Mouse (Mus musculus) embryonic facial prominence, embryonic 12.5 days (tissue): ENCODE measurements around the gene Dph1. TPM values are rescaled to one million over a fixed set of nuclear protein-coding genes. Genes with fewer than 3 reads are reported as not detected.

Experiments used
- ATAC-seq: fragments of 200-750 bp; cut with Nextera tagmentation; 2 replicates; pipeline ENCODE4 v1.8.0; 2017; ENCODE audit not compliant: insufficient number of reproducible peaks, insufficient read depth, low FRiP score, low TSS enrichment
- H3K27ac ChIP-seq: fragments of 300-500 bp; sonication (generic); 2 replicates; pipeline ENCODE4 v1.5.1; 2016; ENCODE audit warnings: mild to moderate bottlenecking
- H3K27me3 ChIP-seq: fragments of 300-500 bp; sonication (generic); 2 replicates; pipeline ENCODE4 v1.6.1; 2016; ENCODE audit warnings: mild to moderate bottlenecking, moderate library complexity
- H3K36me3 ChIP-seq: fragments of 300-500 bp; sonication (generic); 2 replicates; pipeline ENCODE4 v1.6.1; 2016; ENCODE audit warnings: mild to moderate bottlenecking
- H3K4me1 ChIP-seq: fragments of 300-500 bp; sonication (generic); 2 replicates; pipeline ENCODE4 v1.6.1; 2016
- H3K4me2 ChIP-seq: fragments of 300-500 bp; sonication (generic); replicated peaks from 2 replicates; pipeline ENCODE4 v1.6.1; 2016; ENCODE audit warnings: mild to moderate bottlenecking, moderate library complexity
- H3K4me3 ChIP-seq: fragments of 300-500 bp; sonication (generic); 2 replicates; pipeline ENCODE4 v1.5.1; 2016; ENCODE audit warnings: mild to moderate bottlenecking
- H3K9ac ChIP-seq: fragments of 300-500 bp; sonication (generic); 2 replicates; pipeline ENCODE4 v1.6.1; 2016; ENCODE audit warnings: mild to moderate bottlenecking, moderate library complexity
- H3K9me3 ChIP-seq: fragments of 300-500 bp; sonication (generic); 2 replicates; pipeline ENCODE4 v1.6.1; 2016; ENCODE audit warnings: mild to moderate bottlenecking, moderate library complexity
- WGBS: fragments of 180-500 bp; shearing (Covaris S2); methylation state at CpG from one replicate; pipeline ENCODE4 v1.1.7; 2016; 5-methylcytosine and 5-hydroxymethylcytosine counted together
- polyA plus RNA-seq: library from polyadenylated mRNA; unstranded; fragments of >200 nt; fragmentation: Nextera tagmentation; extraction: Ambion mirVana; gene quantifications from 2 replicates; pipeline ENCODE4 v1.2.1, GENCODE M21; 2016

The Dph1 gene
- polyA plus RNA-seq, 1 experiment from 2014 or later, result 23.3 TPM

- 46% methylated on average over 5 of the region's 5 CpGs for WGBS
- no peaks in the 10 kb centered on the region for H3K27me3 ChIP-seq
- H3K36me3 ChIP-seq, result peaks cover 14% of the 10 kb centered on the region
- H3K9me3 ChIP-seq, result no peaks in the 10 kb centered on the region
- H3K4me3 ChIP-seq, result no peak overlapping the region
- ATAC-seq, result no peak
- peak overlapping the region; percentile 81 for H3K27ac ChIP-seq
- H3K4me2 ChIP-seq, result no peak overlapping the region
- H3K9ac ChIP-seq, result no peak overlapping the region
- H3K4me1 ChIP-seq, result peaks cover 59% of the 10 kb centered on the region
Measured at GRCm38 (mm10) chr11:75140431-75140830, 50.6 kb downstream of the Dph1 start.

GRCm38 (mm10) chr11:75139122-75139963 is 51.7 kb downstream of the Dph1 start:
- Histone ChIP-seq H3K27me3 (no peaks in the 10 kb centered on the region), H3K27ac (peak overlapping the region; percentile 81), H3K4me3 (no peak overlapping the region), H3K36me3 (peaks cover 9% of the 10 kb centered on the region), H3K9me3 (no peaks in the 10 kb centered on the region), H3K9ac (no peak overlapping the region), H3K4me2 (peak overlapping the region; percentile 24; the same call in 1 of the 2 replicates), H3K4me1 (peaks cover 67% of the 10 kb centered on the region)
- 17% methylated on average over 11 of the region's 11 CpGs for WGBS
- peak; percentile 81 for ATAC-seq

- Histone ChIP-seq H3K9me3 (no peaks in the 10 kb centered on the region), H3K4me3 (no peak overlapping the region), H3K36me3 (no peaks in the 10 kb centered on the region), H3K27me3 (no peaks in the 10 kb centered on the region), H3K27ac (peak overlapping the region; percentile 36; the same call in 1 of the 2 replicates), H3K4me2 (no peak overlapping the region), H3K4me1 (peaks cover 63% of the 10 kb centered on the region), H3K9ac (no peak overlapping the region)
- 37% methylated on average over 5 of the region's 5 CpGs for WGBS
- no peak for ATAC-seq
Measured at GRCm38 (mm10) chr11:75136666-75137398, 54.2 kb downstream of the Dph1 start.

GRCm38 (mm10) chr11:75135358-75135757 is 55.7 kb downstream of the Dph1 start:
- H3K9me3 ChIP-seq, result no peaks in the 10 kb centered on the region
- H3K4me3 ChIP-seq, result no peak overlapping the region
- 93% methylated on average over 4 of the region's 4 CpGs for WGBS
- H3K9ac ChIP-seq, result no peak overlapping the region
- H3K36me3 ChIP-seq, result no peaks in the 10 kb centered on the region
- H3K4me1 ChIP-seq, result peaks cover 48% of the 10 kb centered on the region
- H3K27me3 ChIP-seq, result no peaks in the 10 kb centered on the region
- peak overlapping the region; percentile 4; the same call in 1 of the 2 replicates for H3K27ac ChIP-seq
- H3K4me2 ChIP-seq, result no peak overlapping the region
- ATAC-seq, result no peak

- no peaks in the 10 kb centered on the region for H3K27me3 ChIP-seq
- H3K36me3 ChIP-seq, result no peaks in the 10 kb centered on the region
- H3K4me3 ChIP-seq, result no peak overlapping the region
- WGBS, result 50% methylated on average over 5 of the region's 5 CpGs
- peak overlapping the region; percentile 4 for H3K27ac ChIP-seq
- ATAC-seq, result no peak
- no peak overlapping the region for H3K4me2 ChIP-seq
- peaks cover 40% of the 10 kb centered on the region for H3K4me1 ChIP-seq
- no peak overlapping the region for H3K9ac ChIP-seq
- H3K9me3 ChIP-seq, result no peaks in the 10 kb centered on the region
Measured at GRCm38 (mm10) chr11:75134485-75135068, 56.5 kb downstream of the Dph1 start.

GRCm38 (mm10) chr11:75133951-75134350 is 57.1 kb downstream of the Dph1 start:
- Histone ChIP-seq H3K4me2 (no peak overlapping the region), H3K9me3 (no peaks in the 10 kb centered on the region), H3K36me3 (no peaks in the 10 kb centered on the region), H3K27ac (peak overlapping the region; percentile 4), H3K4me1 (peaks cover 34% of the 10 kb centered on the region), H3K4me3 (no peak overlapping the region), H3K9ac (no peak overlapping the region), H3K27me3 (no peaks in the 10 kb centered on the region)
- 0% methylated on average over 2 of the region's 2 CpGs for WGBS
- no peak for ATAC-seq

- Histone ChIP-seq H3K36me3 (no peaks in the 10 kb centered on the region), H3K4me2 (no peak overlapping the region), H3K4me3 (no peak overlapping the region), H3K9ac (no peak overlapping the region), H3K4me1 (peaks cover 28% of the 10 kb centered on the region), H3K9me3 (no peaks in the 10 kb centered on the region), H3K27ac (peak overlapping the region; percentile 4; the same call in 1 of the 2 replicates), H3K27me3 (no peaks in the 10 kb centered on the region)
- WGBS, result 86% methylated on average over 5 of the region's 5 CpGs
- no peak for ATAC-seq
Measured at GRCm38 (mm10) chr11:75133391-75133790, 57.6 kb downstream of the Dph1 start.

- no peak for ATAC-seq
- no peaks in the 10 kb centered on the region for H3K27me3 ChIP-seq
- no peaks in the 10 kb centered on the region for H3K9me3 ChIP-seq
- 90% methylated on average over 5 of the region's 5 CpGs for WGBS
- no peak overlapping the region for H3K4me2 ChIP-seq
- no peak overlapping the region for H3K9ac ChIP-seq
- H3K4me1 ChIP-seq, result peaks cover 27% of the 10 kb centered on the region
- H3K4me3 ChIP-seq, result no peak overlapping the region
- no peak overlapping the region for H3K27ac ChIP-seq
- H3K36me3 ChIP-seq, result no peaks in the 10 kb centered on the region
Measured at GRCm38 (mm10) chr11:75132278-75132677, 58.8 kb downstream of the Dph1 start.

- H3K4me1 ChIP-seq, result peaks cover 19% of the 10 kb centered on the region
- WGBS, result 80% methylated on average over 4 of the region's 4 CpGs
- H3K27me3 ChIP-seq, result no peaks in the 10 kb centered on the region
- H3K4me3 ChIP-seq, result no peak overlapping the region
- no peak overlapping the region for H3K27ac ChIP-seq
- no peak overlapping the region for H3K4me2 ChIP-seq
- no peak for ATAC-seq
- H3K9me3 ChIP-seq, result no peaks in the 10 kb centered on the region
- no peaks in the 10 kb centered on the region for H3K36me3 ChIP-seq
- H3K9ac ChIP-seq, result no peak overlapping the region
Measured at GRCm38 (mm10) chr11:75131300-75131699, 59.7 kb downstream of the Dph1 start.

GRCm38 (mm10) chr11:75129481-75129880 is 61.6 kb downstream of the Dph1 start:
- no peak overlapping the region for H3K4me2 ChIP-seq
- H3K4me3 ChIP-seq, result no peak overlapping the region
- no peaks in the 10 kb centered on the region for H3K36me3 ChIP-seq
- H3K9ac ChIP-seq, result no peak overlapping the region
- no peaks in the 10 kb centered on the region for H3K27me3 ChIP-seq
- peaks cover 9% of the 10 kb centered on the region for H3K4me1 ChIP-seq
- no peaks in the 10 kb centered on the region for H3K9me3 ChIP-seq
- ATAC-seq, result no peak
- WGBS, result 91% methylated on average over 6 of the region's 6 CpGs
- H3K27ac ChIP-seq, result no peak overlapping the region
